Mouse (Mus musculus): ENCODE measurements around the gene Cabp2. TPM values are rescaled to one million over a fixed set of nuclear protein-coding genes. Genes with fewer than 3 reads are reported as not detected.
"Not testable (repeated sequence)": the region's sequence is repeated elsewhere in the genome, so short reads cannot be mapped to it uniquely, and the experiment has no call there.

Cabp2 gene
- not detected in 2 replicates for polyA plus RNA-seq (2015; fragmentation: Nextera tagmentation; extraction: Ambion mirVana)

- Histone ChIP-seq H3K36me3 (no peaks in the 10 kb centered on the region), H3K4me1 (no peaks in the 10 kb centered on the region), H3K27ac (no peak within 1 kb of the TSS), H3K9ac (no peak within 1 kb of the TSS), H3K27me3 (0 out of 2 replicates have a peak, but pooled peaks cover 7% of the 10 kb centered on the region), H3K4me3 (no peak within 1 kb of the TSS), H3K9me3 (no peaks in the 10 kb centered on the region), H3K4me2 (no peak within 1 kb of the TSS)
- ATAC-seq (ENCODE audit: insufficient number of reproducible peaks, low FRiP score, low TSS enrichment, low read depth), result no peak
- WGBS, result 65% methylated on average over 3 of the region's 3 CpGs
Observed at GRCm38 (mm10) chr19:4081394-4081793, at the start of gene Cabp2. Gene Cabp2, plus strand, starts transcription at chr19:4081578.

GRCm38 (mm10) chr19:4032668-4033067 lies 48.7 kb upstream of the Cabp2 start:
- no peaks in the 10 kb centered on the region for H3K9me3 ChIP-seq
- H3K27ac ChIP-seq, result no peak overlapping the region
- peaks cover 7% of the 10 kb centered on the region for H3K36me3 ChIP-seq
- H3K27me3 ChIP-seq, result no peaks in the 10 kb centered on the region
- no peak overlapping the region for H3K9ac ChIP-seq
- no peak for ATAC-seq (ENCODE audit: insufficient number of reproducible peaks, low FRiP score, low TSS enrichment, low read depth)
- peaks cover 14% of the 10 kb centered on the region for H3K4me1 ChIP-seq
- H3K4me2 ChIP-seq, result no peak overlapping the region
- 65% methylated on average over 7 of the region's 7 CpGs for WGBS
- H3K4me3 ChIP-seq, result no peak overlapping the region

- H3K4me3 ChIP-seq, result no peak overlapping the region
- no peak overlapping the region for H3K4me2 ChIP-seq
- H3K9me3 ChIP-seq, result no peaks in the 10 kb centered on the region
- H3K36me3 ChIP-seq, result peaks cover 7% of the 10 kb centered on the region
- peaks cover 14% of the 10 kb centered on the region for H3K4me1 ChIP-seq
- H3K9ac ChIP-seq, result no peak overlapping the region
- no peak overlapping the region for H3K27ac ChIP-seq
- H3K27me3 ChIP-seq, result no peaks in the 10 kb centered on the region
- 86% methylated on average over 3 of the region's 3 CpGs for WGBS
- ATAC-seq (ENCODE audit: insufficient number of reproducible peaks, low FRiP score, low TSS enrichment, low read depth), result no peak
Observed at GRCm38 (mm10) chr19:4033298-4033697, 48.1 kb upstream of the Cabp2 start.

GRCm38 (mm10) chr19:4033742-4034141 lies 47.6 kb upstream of the Cabp2 start:
- H3K4me3 ChIP-seq, result no peak overlapping the region
- H3K27ac ChIP-seq, result no peak overlapping the region
- H3K9ac ChIP-seq, result no peak overlapping the region
- H3K27me3 ChIP-seq, result no peaks in the 10 kb centered on the region
- no peaks in the 10 kb centered on the region for H3K9me3 ChIP-seq
- WGBS, result 75% methylated on average over 5 of the region's 5 CpGs
- H3K36me3 ChIP-seq, result peaks cover 7% of the 10 kb centered on the region
- no peak overlapping the region for H3K4me2 ChIP-seq
- H3K4me1 ChIP-seq, result peaks cover 14% of the 10 kb centered on the region
- ATAC-seq (ENCODE audit: insufficient number of reproducible peaks, low FRiP score, low TSS enrichment, low read depth), result no peak

GRCm38 (mm10) chr19:4036327-4037045 lies 44.9 kb upstream of the Cabp2 start:
- Histone ChIP-seq H3K9me3 (no peaks in the 10 kb centered on the region), H3K9ac (no peak overlapping the region), H3K4me1 (peaks cover 14% of the 10 kb centered on the region), H3K4me2 (peak overlapping the region; percentile 27; the same call in 1 of the 2 replicates), H3K4me3 (no peak overlapping the region), H3K27me3 (no peaks in the 10 kb centered on the region), H3K36me3 (peaks cover 7% of the 10 kb centered on the region), H3K27ac (no peak overlapping the region)
- 75% methylated on average over 12 of the region's 12 CpGs for WGBS
- no peak for ATAC-seq (ENCODE audit: insufficient number of reproducible peaks, low FRiP score, low TSS enrichment, low read depth)

- WGBS, result 20% methylated on average over 8 of the region's 8 CpGs
- Histone ChIP-seq H3K27ac (peak overlapping the region; percentile 83), H3K4me2 (peak overlapping the region; percentile 66), H3K9ac (peak overlapping the region; percentile 82), H3K4me3 (peak overlapping the region; percentile 74), H3K4me1 (peaks cover 14% of the 10 kb centered on the region)
- H3K36me3 ChIP-seq, H3K9me3 ChIP-seq, H3K27me3 ChIP-seq: not testable (repeated sequence)
- peak; percentile 16; the same call in 1 of the 2 replicates for ATAC-seq (ENCODE audit: insufficient number of reproducible peaks, low FRiP score, low TSS enrichment, low read depth)
Observed at GRCm38 (mm10) chr19:4037154-4037787, 44.1 kb upstream of the Cabp2 start.

DNA sequence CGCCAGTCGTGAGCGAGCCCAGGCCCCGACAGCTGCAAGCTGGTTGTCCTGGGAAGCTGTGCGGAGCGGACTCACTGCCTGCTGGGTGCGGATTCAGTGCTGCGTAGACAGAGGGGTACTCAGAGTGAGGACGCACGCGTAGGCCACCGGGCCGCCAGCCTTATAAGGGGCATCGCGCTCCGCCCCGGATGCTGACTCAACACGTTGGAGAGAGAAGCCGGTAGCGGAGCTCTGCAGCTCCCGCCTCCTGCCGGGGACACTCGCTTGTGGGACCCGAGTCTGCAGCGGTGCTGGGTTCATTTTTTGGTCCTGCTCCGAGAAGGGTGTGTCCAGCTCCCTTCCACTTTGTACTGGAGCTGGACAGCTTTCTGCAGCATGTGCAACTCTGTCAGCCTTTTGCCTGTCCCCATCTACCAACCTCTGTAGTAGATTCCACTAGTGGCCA lies 43.6 kb upstream of the Cabp2 start, which contains the start of gene Gstp1:
Gene Gstp1 (minus strand): TSS at position 198 of the 445 bp plus-strand sequence.
- Histone ChIP-seq H3K9ac (peak within 1 kb of the TSS; percentile 82), H3K36me3 (peaks cover 7% of the 10 kb centered on the region), H3K4me1 (peaks cover 14% of the 10 kb centered on the region), H3K27ac (peak within 1 kb of the TSS; percentile 83), H3K27me3 (no peaks in the 10 kb centered on the region), H3K4me3 (peak within 1 kb of the TSS; percentile 74), H3K4me2 (peak within 1 kb of the TSS; percentile 66), H3K9me3 (no peaks in the 10 kb centered on the region)
- peak; percentile 81 for ATAC-seq (ENCODE audit: insufficient number of reproducible peaks, low FRiP score, low TSS enrichment, low read depth)
- WGBS, result 0% methylated on average over 26 of the region's 26 CpGs

- not testable (repeated sequence) for ATAC-seq (ENCODE audit: insufficient number of reproducible peaks, low FRiP score, low TSS enrichment, low read depth); H3K4me3 ChIP-seq; H3K36me3 ChIP-seq; H3K4me2 ChIP-seq; H3K9ac ChIP-seq; H3K27ac ChIP-seq; H3K9me3 ChIP-seq; H3K27me3 ChIP-seq
- WGBS, result 84% methylated on average over 5 of the region's 5 CpGs
- H3K4me1 ChIP-seq, result peaks cover 18% of the 10 kb centered on the region
Observed at GRCm38 (mm10) chr19:4040941-4041340, 40.4 kb upstream of the Cabp2 start.

DNA sequence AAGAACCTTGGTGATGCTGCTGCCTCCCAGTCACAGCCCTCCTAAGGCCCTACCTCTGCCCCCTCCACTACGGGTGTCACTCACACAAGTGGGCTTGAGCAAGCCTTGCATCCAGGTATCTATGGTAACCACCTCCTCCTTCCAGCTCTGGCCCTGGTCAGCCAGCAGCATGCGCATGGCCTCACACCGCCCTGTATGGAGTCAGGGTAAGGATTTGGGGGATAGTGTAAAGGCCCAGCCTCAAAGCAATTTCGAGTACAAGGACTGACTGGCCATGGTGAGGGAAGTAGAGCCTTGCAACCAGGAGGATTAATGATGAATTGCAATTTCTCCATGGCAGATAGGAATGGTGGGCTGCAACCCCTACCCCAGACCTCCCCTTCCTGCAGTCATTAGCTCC lies 39.9 kb upstream of the Cabp2 start:
- H3K36me3 ChIP-seq; H3K27me3 ChIP-seq; H3K9ac ChIP-seq; H3K27ac ChIP-seq; H3K9me3 ChIP-seq; H3K4me2 ChIP-seq; ATAC-seq (ENCODE audit: insufficient number of reproducible peaks, low FRiP score, low TSS enrichment, low read depth); H3K4me3 ChIP-seq: not testable (repeated sequence)
- peaks cover 17% of the 10 kb centered on the region for H3K4me1 ChIP-seq
- WGBS, result 83% methylated on average over 4 of the region's 4 CpGs

DNA sequence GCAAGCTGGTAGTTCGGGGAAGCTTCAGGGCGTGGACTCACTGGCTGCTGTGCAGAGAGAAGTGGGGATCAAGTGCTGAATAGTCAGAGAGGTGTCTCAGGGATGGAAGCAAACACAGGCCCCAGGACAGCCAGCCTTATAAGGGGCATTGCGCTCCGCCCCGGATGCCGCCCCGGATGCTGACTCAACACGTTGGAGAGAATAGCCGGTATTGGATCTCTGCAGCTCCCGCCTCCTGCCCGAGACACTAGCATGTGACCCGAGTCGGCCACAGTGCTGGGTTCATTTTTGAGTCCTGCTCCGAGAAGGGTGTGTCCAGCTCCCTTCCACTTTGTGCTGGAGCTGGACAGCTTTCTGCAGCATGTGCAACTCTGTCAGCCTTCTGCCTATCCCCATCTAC lies 39.3 kb upstream of the Cabp2 start:
- Histone ChIP-seq H3K4me3 (no peak overlapping the region), H3K9ac (no peak overlapping the region), H3K27ac (no peak overlapping the region), H3K27me3 (no peaks in the 10 kb centered on the region), H3K4me1 (peaks cover 14% of the 10 kb centered on the region), H3K9me3 (no peaks in the 10 kb centered on the region), H3K36me3 (no peaks in the 10 kb centered on the region), H3K4me2 (no peak overlapping the region)
- 71% methylated on average over 14 of the region's 14 CpGs for WGBS
- no peak for ATAC-seq (ENCODE audit: insufficient number of reproducible peaks, low FRiP score, low TSS enrichment, low read depth)

DNA sequence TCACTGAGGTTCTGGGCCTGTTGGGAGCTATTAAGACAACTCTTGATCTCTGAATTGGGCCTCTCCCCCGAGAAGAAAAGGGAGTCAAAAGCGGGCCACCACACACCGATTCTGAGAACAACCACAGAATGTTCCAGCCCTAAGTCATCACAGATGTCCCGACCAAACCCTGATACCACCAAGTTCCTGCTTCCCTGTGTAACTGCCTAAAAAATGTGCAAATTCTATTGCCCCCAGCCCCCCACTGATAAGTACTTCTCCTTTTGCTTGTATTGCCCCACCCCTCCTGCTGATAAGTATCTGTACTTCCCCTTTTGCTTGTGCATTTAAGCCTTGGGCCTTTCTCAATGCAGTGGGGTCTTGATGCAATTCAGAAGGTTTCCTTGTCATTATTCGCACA lies 37.3 kb upstream of the Cabp2 start:
- not testable (repeated sequence) for H3K27me3 ChIP-seq; H3K27ac ChIP-seq; H3K9ac ChIP-seq; ATAC-seq (ENCODE audit: insufficient number of reproducible peaks, low FRiP score, low TSS enrichment, low read depth); H3K9me3 ChIP-seq; H3K4me3 ChIP-seq; H3K4me1 ChIP-seq; H3K36me3 ChIP-seq; H3K4me2 ChIP-seq
- WGBS, result 86% methylated on average over 5 of the region's 5 CpGs
